Mouse (Mus musculus) kidney, adult 2 months (tissue): Measurements from ENCODE around the gene Cdh5. TPM values are rescaled to one million over a fixed set of nuclear protein-coding genes. Genes with fewer than 3 reads are reported as not detected.
"Not testable (repeated sequence)": the region's sequence is repeated elsewhere in the genome, so short reads cannot be mapped to it uniquely, and the experiment has no call there.

ENCODE experiments used
- DNase-seq: peaks from one replicate; pipeline ENCODE4 v3.0.0; 2021
- H3K27ac ChIP-seq: fragments of 200-500 bp; 2 replicates; pipeline ENCODE4 v1.5.1; 2012; ENCODE audit warnings: low read depth, low read length, control low read depth, inconsistent platforms; ENCODE audit not compliant: insufficient read depth
- H3K27me3 ChIP-seq: fragments of 200-500 bp; replicated peaks from 2 replicates; pipeline ENCODE4 v1.6.1; 2012; ENCODE audit warnings: mild to moderate bottlenecking, moderate library complexity, low read length, inconsistent platforms; ENCODE audit not compliant: control insufficient read depth, insufficient read depth
- H3K36me3 ChIP-seq: fragments of 200-500 bp; 2 replicates; pipeline ENCODE4 v1.6.1; 2012; ENCODE audit warnings: mild to moderate bottlenecking, moderate library complexity, low read length, inconsistent platforms; ENCODE audit not compliant: control insufficient read depth, insufficient read depth
- H3K4me1 ChIP-seq: fragments of 200-500 bp; 2 replicates; pipeline ENCODE4 v1.6.1; 2011; ENCODE audit warnings: low read length; ENCODE audit not compliant: control insufficient read depth, insufficient read depth
- H3K4me3 ChIP-seq: fragments of 200-500 bp; 2 replicates; pipeline ENCODE4 v1.5.1; 2011; ENCODE audit warnings: mild to moderate bottlenecking, low read depth, low read length, control low read depth; ENCODE audit not compliant: insufficient read depth
- CTCF ChIP-seq: fragments of 200-500 bp; conservative IDR thresholded peaks from 2 replicates; pipeline ENCODE4 v1.5.1; 2011; ENCODE audit warnings: low read depth, mild to moderate bottlenecking, control low read depth, low read length, moderate library complexity, mixed read lengths; ENCODE audit not compliant: insufficient read depth, insufficient read length
- POLR2A ChIP-seq: fragments of 200-500 bp; IDR thresholded peaks from one replicate; pipeline ENCODE4 v1.6.1; 2011; ENCODE audit warnings: low read depth, low read length, control low read depth
- WGBS: fragments of 180-500 bp; shearing (Covaris S2); methylation state at CpG from one replicate; pipeline ENCODE4 v1.1.7; 2018; 5-methylcytosine and 5-hydroxymethylcytosine counted together
- polyA plus RNA-seq: library from polyadenylated mRNA; depleted of rRNA; stranded (reverse); fragments of >200 nt; gene quantifications from 2 replicates; pipeline ENCODE4 v1.2.3, GENCODE M21; 2012

The Cdh5 gene
- polyA plus RNA-seq, 1 experiment, result 48.5 TPM

- TF ChIP-seq CTCF (no peak), POLR2A (no peak)
- peak; percentile 46 for DNase-seq
- Histone ChIP-seq H3K27ac (peak overlapping the region; percentile 65; the same call in 1 of the 2 replicates), H3K4me3 (no peak overlapping the region), H3K4me1 (no peaks in the 10 kb centered on the region), H3K27me3 (no peaks in the 10 kb centered on the region), H3K36me3 (no peaks in the 10 kb centered on the region)
- WGBS, result 54% methylated on average over 10 of the region's 10 CpGs
Observed at GRCm38 (mm10) chr8:104096644-104097043, 4.8 kb upstream of the Cdh5 start.

GRCm38 (mm10) chr8:104098671-104099346, 2.6 kb upstream of the Cdh5 start:
- H3K27me3 ChIP-seq, result no peaks in the 10 kb centered on the region
- no peaks in the 10 kb centered on the region for H3K4me1 ChIP-seq
- no peak overlapping the region for H3K4me3 ChIP-seq
- WGBS, result 21% methylated on average over 6 of the region's 6 CpGs
- peak overlapping the region; percentile 2; the same call in 1 of the 2 replicates for H3K27ac ChIP-seq
- H3K36me3 ChIP-seq, result no peaks in the 10 kb centered on the region
- DNase-seq, result peak; percentile 45
- TF ChIP-seq CTCF (peak; percentile 44), POLR2A (no peak)

GRCm38 (mm10) chr8:104099347-104100099, 1.9 kb upstream of the Cdh5 start:
- peak; percentile 65 for DNase-seq
- Histone ChIP-seq H3K4me3 (no peak overlapping the region), H3K4me1 (no peaks in the 10 kb centered on the region), H3K27me3 (no peaks in the 10 kb centered on the region), H3K36me3 (no peaks in the 10 kb centered on the region), H3K27ac (peak overlapping the region; percentile 2; the same call in 1 of the 2 replicates)
- WGBS, result 54% methylated on average over 20 of the region's 20 CpGs
- TF ChIP-seq CTCF (no peak), POLR2A (no peak)

DNA sequence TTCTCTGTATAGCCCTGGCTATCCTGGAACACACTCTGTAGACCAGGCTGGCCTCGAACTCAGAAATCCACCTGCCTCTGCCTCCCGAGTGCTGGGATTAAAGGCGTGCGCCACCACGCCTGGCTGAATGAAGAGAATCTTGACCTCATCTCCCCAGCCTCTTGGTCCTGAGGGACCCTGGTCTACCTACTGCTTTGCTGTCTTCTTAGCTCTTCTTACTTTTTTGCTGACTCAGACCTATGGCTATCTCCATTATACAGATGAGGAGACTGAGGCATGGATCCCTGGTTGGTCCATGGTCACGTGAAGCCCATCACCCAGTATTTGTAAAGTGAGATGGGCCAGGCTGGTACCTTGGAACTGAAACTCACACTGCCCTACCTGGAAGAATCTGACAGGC, 701 bp upstream of the Cdh5 start:
- H3K4me1 ChIP-seq, H3K27me3 ChIP-seq, DNase-seq, H3K36me3 ChIP-seq, H3K4me3 ChIP-seq: not testable (repeated sequence)
- H3K27ac ChIP-seq, result peak overlapping the region; percentile 21
- 92% methylated on average over 6 of the region's 6 CpGs for WGBS

DNA sequence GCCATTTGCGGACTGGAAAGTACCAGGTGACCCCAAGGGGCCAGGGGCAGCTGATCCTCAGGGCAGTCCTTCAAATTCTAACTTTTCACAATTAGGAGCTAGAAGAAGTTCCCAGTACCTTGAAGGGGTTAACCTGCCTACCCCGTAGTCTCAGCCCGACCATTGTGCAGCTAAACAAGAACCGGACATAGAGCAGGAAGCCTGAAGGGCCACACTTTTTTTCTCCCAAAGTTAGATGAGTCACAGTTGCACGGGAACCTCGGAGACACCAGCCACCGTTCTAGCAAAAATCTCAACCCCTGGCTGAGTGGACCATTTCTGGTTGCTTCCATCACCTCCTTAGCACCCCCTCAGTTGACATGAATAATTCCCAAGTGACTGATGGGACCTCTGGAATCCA, 2.0 kb downstream of the Cdh5 start:
- peak overlapping the region; percentile 17; the same call in 1 of the 2 replicates for H3K27ac ChIP-seq
- WGBS, result 54% methylated on average over 7 of the region's 7 CpGs
- H3K4me1 ChIP-seq, result no peaks in the 10 kb centered on the region
- no peaks in the 10 kb centered on the region for H3K27me3 ChIP-seq
- TF ChIP-seq CTCF (no peak), POLR2A (no peak)
- DNase-seq, result peak; percentile 63
- peak overlapping the region; percentile 44 for H3K4me3 ChIP-seq
- no peaks in the 10 kb centered on the region for H3K36me3 ChIP-seq

- no peak for TF ChIP-seq CTCF
- TF ChIP-seq POLR2A, result no peak
- no peak for DNase-seq
- H3K4me1 ChIP-seq, result no peaks in the 10 kb centered on the region
- no peak overlapping the region for H3K27ac ChIP-seq
- H3K36me3 ChIP-seq, result no peaks in the 10 kb centered on the region
- no peak overlapping the region for H3K4me3 ChIP-seq
- 60% methylated on average over 6 of the region's 6 CpGs for WGBS
- no peaks in the 10 kb centered on the region for H3K27me3 ChIP-seq
Observed at GRCm38 (mm10) chr8:104105768-104106167, 4.3 kb downstream of the Cdh5 start.

DNA sequence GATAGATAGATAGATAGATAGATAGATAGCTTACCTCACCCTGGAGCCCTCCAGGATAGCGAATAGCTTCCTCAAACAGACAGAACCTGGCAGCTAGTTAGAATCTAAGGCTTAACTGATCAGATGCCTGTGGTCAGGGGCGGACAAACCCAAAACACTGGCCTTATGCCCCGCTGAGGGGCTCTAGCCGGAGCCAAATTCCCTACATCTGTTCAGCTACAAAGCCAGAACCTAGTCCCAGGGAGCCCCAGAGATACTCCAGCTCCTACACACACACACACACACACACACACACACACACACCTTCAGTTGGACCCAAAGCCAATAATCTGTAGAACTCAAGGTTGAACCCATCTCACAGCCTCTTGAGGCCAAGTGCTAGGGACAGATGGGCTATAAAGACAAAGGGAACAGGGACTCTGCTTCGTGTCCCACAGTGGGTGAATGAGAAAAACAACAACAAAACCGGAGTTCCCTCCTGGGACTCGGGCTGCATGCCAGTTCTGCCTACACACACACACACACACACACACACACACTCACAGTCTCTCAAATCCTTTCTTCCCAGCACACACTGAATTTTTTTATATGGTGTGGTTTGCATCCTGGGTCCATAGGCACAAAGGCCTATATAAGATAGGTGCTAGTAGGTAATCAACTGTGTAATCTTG, 5.0 kb downstream of the Cdh5 start:
- no peak overlapping the region for H3K27ac ChIP-seq
- TF ChIP-seq CTCF, result no peak
- TF ChIP-seq POLR2A, result no peak
- H3K4me3 ChIP-seq, result no peak overlapping the region
- no peak for DNase-seq
- H3K36me3 ChIP-seq, result no peaks in the 10 kb centered on the region
- no peaks in the 10 kb centered on the region for H3K27me3 ChIP-seq
- H3K4me1 ChIP-seq, result no peaks in the 10 kb centered on the region
- 63% methylated on average over 7 of the region's 7 CpGs for WGBS
